18 mouse cellular contexts compared by ENCODE assay signal in the genomic region with DNA sequence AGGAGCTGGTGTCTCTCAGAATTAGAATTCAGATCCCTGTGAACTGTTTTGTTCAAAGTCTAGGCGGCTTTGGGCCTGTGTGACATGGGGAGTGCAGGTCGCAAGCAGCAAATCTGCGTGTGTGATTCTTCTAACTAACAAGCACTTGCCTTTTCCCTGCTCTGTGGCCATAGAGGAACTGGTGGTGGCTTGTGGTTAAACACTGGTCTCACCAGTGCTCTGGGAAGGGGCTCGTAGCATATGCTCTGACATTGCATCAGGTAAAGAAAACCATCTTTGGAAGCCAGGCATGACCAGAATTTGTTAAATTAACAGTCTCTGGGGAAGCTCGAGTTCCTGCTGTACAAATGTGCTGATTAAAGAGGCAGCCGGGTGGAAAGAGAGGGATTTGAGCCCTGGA.
"Had no signal": no experiment of that assay in that cellular context is flagged by ENCODE, and none has a peak within 500 bp of the region (broad histone marks: within the 10 kb centered on the region; RNA-seq: fewer than 3 reads in every experiment).

No protein-coding gene starts in this region.

- H3K9me3 ChIP-seq: limb, embryonic 10.5 days; limb, embryonic 13.5 days; liver, embryonic 12.5 days; liver, embryonic 15.5 days; lung, embryonic 15.5 days; midbrain, embryonic 13.5 days had no signal

- DNase-seq: kidney, adult 18-20 months; kidney, adult 9 months; kidney, postnatal 14 days; kidney, postnatal 4 days; liver; lung, adult 18-20 months; lung, postnatal 14 days; lung, postnatal 4 days; right cerebral cortex, adult 18-20 months; right cerebral cortex, postnatal 14 days; right cerebral cortex, postnatal 4 days; thymus, postnatal 36 days had no signal

- H3K27me3 ChIP-seq: limb, embryonic 13.5 days; liver, embryonic 12.5 days; liver, embryonic 15.5 days; lung, embryonic 15.5 days; midbrain, embryonic 13.5 days had no signal

- H3K36me3 ChIP-seq: limb, embryonic 10.5 days; limb, embryonic 13.5 days; liver, embryonic 12.5 days; liver, embryonic 15.5 days; lung, embryonic 15.5 days; midbrain, embryonic 13.5 days had no signal

- H3K27ac ChIP-seq: limb, embryonic 10.5 days; limb, embryonic 13.5 days; liver, embryonic 12.5 days; liver, embryonic 15.5 days; lung, embryonic 15.5 days; midbrain, embryonic 13.5 days had no signal

- H3K4me3 ChIP-seq: limb, embryonic 10.5 days; limb, embryonic 13.5 days; liver, embryonic 12.5 days; liver, embryonic 15.5 days; lung, embryonic 15.5 days; midbrain, embryonic 13.5 days had no signal

- ATAC-seq: liver, embryonic 12.5 days; midbrain, embryonic 13.5 days had no signal

- H3K4me1 ChIP-seq: liver, embryonic 12.5 days; liver, embryonic 15.5 days; lung, embryonic 15.5 days had no signal

- H3K4me2 ChIP-seq: limb, embryonic 13.5 days; liver, embryonic 12.5 days; liver, embryonic 15.5 days; lung, embryonic 15.5 days; midbrain, embryonic 13.5 days had no signal

- H3K9ac ChIP-seq: limb, embryonic 13.5 days; liver, embryonic 12.5 days; liver, embryonic 15.5 days; lung, embryonic 15.5 days; midbrain, embryonic 13.5 days had no signal
